Mouse (Mus musculus): ENCODE measurements at regions not wholly inside any gene's neighbourhood (a gene's known extent, or its start where the extent isn't known, plus 50 kb on each side); places are given as distances from the start of the nearest gene placed in this dataset.

- no peak for DNase-seq
Observed at GRCm38 (mm10) chr7:73637101-73637809, 95.6 kb upstream of the Chd2 start.

GRCm38 (mm10) chr7:73635422-73635821, 93.8 kb upstream of the Chd2 start:
- DNase-seq, result no peak

GRCm38 (mm10) chr7:73630790-73631189, 89.2 kb upstream of the Chd2 start:
- no peak for DNase-seq

- no peak for DNase-seq
Observed at GRCm38 (mm10) chr7:73629182-73629581, 87.6 kb upstream of the Chd2 start.

- DNase-seq, result peak; percentile 83 to 86
Observed at GRCm38 (mm10) chr7:73628071-73628470, 86.4 kb upstream of the Chd2 start.

- no peak for DNase-seq
Observed at GRCm38 (mm10) chr7:73626291-73626690, 84.7 kb upstream of the Chd2 start.

- DNase-seq, result no peak
Observed at GRCm38 (mm10) chr7:73625651-73626050, 84.0 kb upstream of the Chd2 start.

GRCm38 (mm10) chr7:73624992-73625391, 83.4 kb upstream of the Chd2 start:
- DNase-seq, result no peak

GRCm38 (mm10) chr7:73624093-73624600, 82.5 kb upstream of the Chd2 start:
- DNase-seq, result no peak

- no peak for DNase-seq
Observed at GRCm38 (mm10) chr7:73622468-73622867, 80.8 kb upstream of the Chd2 start.

GRCm38 (mm10) chr7:73620341-73620740, 78.7 kb upstream of the Chd2 start:
- DNase-seq, result no peak

- no peak for DNase-seq
Observed at GRCm38 (mm10) chr7:73618758-73619416, 77.3 kb upstream of the Chd2 start.

GRCm38 (mm10) chr7:73617910-73618757, 76.5 kb upstream of the Chd2 start:
- DNase-seq, result peak; percentile 98 to 99

- peak; percentile 75 to 85 for DNase-seq
Observed at GRCm38 (mm10) chr7:73616971-73617906, 75.6 kb upstream of the Chd2 start.

- peak in 1 of 2 experiments; percentile 54 for DNase-seq
Observed at GRCm38 (mm10) chr7:73616015-73616414, 74.4 kb upstream of the Chd2 start.

GRCm38 (mm10) chr7:73614840-73615555, 73.4 kb upstream of the Chd2 start:
- DNase-seq, result no peak

GRCm38 (mm10) chr7:73614341-73614740, 72.7 kb upstream of the Chd2 start:
- no peak for DNase-seq

GRCm38 (mm10) chr7:73612752-73613092, 71.1 kb upstream of the Chd2 start:
- DNase-seq, result no peak

- no peak for DNase-seq
Observed at GRCm38 (mm10) chr7:73611866-73612751, 70.5 kb upstream of the Chd2 start.

- DNase-seq, result no peak
Observed at GRCm38 (mm10) chr7:73608804-73609275, 67.2 kb upstream of the Chd2 start.
